Mouse (Mus musculus) cerebellum, adult 11-12 months (tissue): ENCODE data around the gene Lyl1.

ENCODE experiments used
- DNase-seq: peaks from one replicate; pipeline ENCODE4 v3.0.0; 2022

The Lyl1 gene

GRCm38 (mm10) chr8:84700941-84701911, at the start of gene Lyl1:
Gene Lyl1 (plus strand): TSS chr8:84701457.
- DNase-seq, result no peak

GRCm38 (mm10) chr8:84653092-84653631, 48.1 kb upstream of the Lyl1 start:
- DNase-seq, result no peak

- DNase-seq, result no peak
Measured at GRCm38 (mm10) chr8:84654597-84654996, 46.7 kb upstream of the Lyl1 start.

GRCm38 (mm10) chr8:84655336-84656190, 45.7 kb upstream of the Lyl1 start:
- no peak for DNase-seq

GRCm38 (mm10) chr8:84656191-84656525, 45.1 kb upstream of the Lyl1 start:
- DNase-seq, result no peak

GRCm38 (mm10) chr8:84656641-84657126, 44.6 kb upstream of the Lyl1 start:
- DNase-seq, result peak; percentile 55

- DNase-seq, result no peak
Measured at GRCm38 (mm10) chr8:84657203-84657602, 44.1 kb upstream of the Lyl1 start.

GRCm38 (mm10) chr8:84657680-84658079, 43.6 kb upstream of the Lyl1 start:
- no peak for DNase-seq

- no peak for DNase-seq
Measured at GRCm38 (mm10) chr8:84658951-84659350, 42.3 kb upstream of the Lyl1 start.

- no peak for DNase-seq
Measured at GRCm38 (mm10) chr8:84659936-84660818, 41.1 kb upstream of the Lyl1 start.

- no peak for DNase-seq
Measured at GRCm38 (mm10) chr8:84660819-84661457, 40.3 kb upstream of the Lyl1 start.

- peak; percentile 79 for DNase-seq
Measured at GRCm38 (mm10) chr8:84661458-84661871, 39.8 kb upstream of the Lyl1 start.

- DNase-seq, result no peak
Measured at GRCm38 (mm10) chr8:84661961-84662571, 39.2 kb upstream of the Lyl1 start.

GRCm38 (mm10) chr8:84662581-84663065, 38.6 kb upstream of the Lyl1 start, which contains the start of gene Ier2:
Gene Ier2 (minus strand): TSS chr8:84662852.
- peak; percentile 95 for DNase-seq

GRCm38 (mm10) chr8:84663483-84664327, 37.6 kb upstream of the Lyl1 start:
- peak; percentile 98 for DNase-seq

- peak; percentile 89 for DNase-seq
Measured at GRCm38 (mm10) chr8:84664566-84665384, 36.5 kb upstream of the Lyl1 start.

- no peak for DNase-seq
Measured at GRCm38 (mm10) chr8:84665385-84665893, 35.8 kb upstream of the Lyl1 start.

GRCm38 (mm10) chr8:84668081-84668480, 33.2 kb upstream of the Lyl1 start:
- DNase-seq, result no peak
